ENCODE assay signal across 41 mouse cellular contexts in the genomic region with DNA sequence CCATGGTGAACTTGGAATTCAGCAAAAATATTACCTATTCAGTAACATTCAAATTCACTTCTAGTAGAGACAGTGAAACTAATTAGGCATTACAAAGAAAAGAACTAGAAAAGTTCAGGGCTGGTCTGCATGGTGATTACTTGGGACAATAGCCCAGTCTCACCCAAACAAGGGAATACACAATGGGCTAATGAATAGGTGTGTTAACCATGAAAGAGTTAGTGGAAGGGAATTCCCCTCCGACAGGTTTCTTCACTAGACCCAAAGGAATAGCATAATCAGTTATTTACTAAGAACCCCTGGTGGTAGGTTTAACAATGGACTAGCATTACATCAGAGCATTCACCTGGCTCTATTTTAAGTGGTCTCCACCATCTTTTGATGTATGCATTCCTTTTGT. TPM values are rescaled to one million over a fixed set of nuclear protein-coding genes. Genes with fewer than 3 reads are reported as not detected.
DNase-seq lines count a peak whose midpoint lies in the region; TF ChIP-seq lines count a peak whose summit lies in the region.
"Had no signal": no experiment of that assay in that cellular context is flagged by ENCODE, and none has a peak within 500 bp of the region (broad histone marks: within the 10 kb centered on the region; RNA-seq: fewer than 3 reads in every experiment).

No protein-coding gene starts in this region.

- peak overlapping the region; percentile 75; the same call in 1 of the 2 replicates for H3K27ac ChIP-seq in spleen, adult 2 months (ENCODE audit: insufficient read depth, low read length)
- H3K27ac ChIP-seq in macrophage: peak overlapping the region; percentile 59; the same call in 1 of the 2 replicates
- H3K27ac ChIP-seq: hindbrain, embryonic 14.5 days; intestine, embryonic 15.5 days; layer of hippocampus, adult 2 months; liver, embryonic 13.5 days; neural tube, embryonic 15.5 days had no signal

- TF ChIP-seq CTCF in spleen, adult 2 months (IDR thresholded peaks at IDR 0.05; ENCODE audit: extremely low read depth, insufficient read depth, insufficient read length, insufficient replicate concordance): no peak

- H3K4me1 ChIP-seq in spleen, adult 2 months (ENCODE audit: control insufficient read depth, insufficient read depth, insufficient read length): peaks cover 3% of the 10 kb centered on the region; the same call in 1 of the 2 replicates
- H3K4me1 ChIP-seq: heart, embryonic 12.5 days; intestine, embryonic 15.5 days; neural tube, embryonic 15.5 days had no signal

- H3K36me3 ChIP-seq in spleen, adult 2 months (ENCODE audit: control insufficient read depth, insufficient read depth, low read length): peaks cover 2% of the 10 kb centered on the region
- H3K36me3 ChIP-seq in macrophage (ENCODE audit: inconsistent target): no peaks in the 10 kb centered on the region
- H3K36me3 ChIP-seq: G1E; heart, embryonic 12.5 days; intestine, embryonic 15.5 days; liver, embryonic 13.5 days; neural tube, embryonic 15.5 days had no signal

- peaks cover 38% of the 10 kb centered on the region for H3K79me2 ChIP-seq in macrophage (ENCODE audit: inconsistent target)

- TF ChIP-seq POLR2A in spleen, adult 2 months (IDR thresholded peaks at IDR 0.05; ENCODE audit: low read depth, low read length): no peak

- no peak for DNase-seq in spleen, adult 2 months (ENCODE audit: low read depth in 1 of 2, low spot score in 2 of 2)
- no peak for DNase-seq in spleen, adult 18-20 months
- DNase-seq in WW6 (ENCODE audit: low read depth, low spot score): peak; percentile 59
- DNase-seq in gastrocnemius, adult 8-10 months (ENCODE audit: low spot score in 2 of 2): no peak
- no peak for DNase-seq in cerebellum, adult 11-12 months
- DNase-seq in thymus, postnatal 10 days (ENCODE audit: low spot score in 2 of 2): no peak
- DNase-seq: adrenal gland, postnatal 10 days; cerebellum, adult 9-10 months; cerebellum, postnatal 36 days; gastrocnemius, postnatal 36 days; heart, adult 18-20 months; heart, postnatal 4 days; kidney, adult 2 months; kidney, postnatal 36 days; left cerebral cortex, postnatal 4 days; liver, embryonic 13.5 days; lung, adult 18-20 months; midbrain, embryonic 14.5 days; retina, postnatal 1 day; right cerebral cortex, postnatal 14 days; thymus, postnatal 14 days had no signal

- H3K4me3 ChIP-seq in spleen, adult 2 months (ENCODE audit: extremely low read depth, insufficient read depth, insufficient read length): peak overlapping the region; percentile 20; the same call in 1 of the 2 replicates
- no peak overlapping the region for H3K4me3 ChIP-seq in macrophage (ENCODE audit: inconsistent target)
- H3K4me3 ChIP-seq: heart, embryonic 12.5 days; intestine, embryonic 15.5 days; layer of hippocampus, adult 2 months; liver, embryonic 13.5 days; neural tube, embryonic 15.5 days had no signal

- 83% methylated on average over 1 of the region's 1 CpGs for WGBS in spleen, adult 2 months
- WGBS in macrophage (ENCODE audit: missing documents): 100% methylated on average over 1 of the region's 1 CpGs

- H3K27me3 ChIP-seq in spleen, adult 2 months (ENCODE audit: control insufficient read depth, insufficient read depth, low read length): no peaks in the 10 kb centered on the region
- H3K27me3 ChIP-seq: heart, embryonic 12.5 days; intestine, embryonic 15.5 days; liver, embryonic 13.5 days; neural tube, embryonic 15.5 days had no signal

RNA-seq across cellular contexts. Expression of a gene that starts 35.1 kb away (rescaled TPM):
- polyA plus RNA-seq in spleen, adult 2 months (2012; rRNA removed): not detected in 2 replicates
- total RNA-seq in macrophage (2018; cell fraction: chromatin; rRNA removed): not detected
- total RNA-seq in macrophage (2018; cell fraction: cytosol; rRNA removed): not detected
- not detected for total RNA-seq in macrophage (2018; cell fraction: nucleus; rRNA removed)
- polyA plus RNA-seq in macrophage (2018): not detected in 3 replicates
- total RNA-seq in gastrocnemius, adult 8-10 months (2022): not detected
- total RNA-seq: adrenal gland, postnatal 10 days; gastrocnemius, adult 18-20 months; gastrocnemius, postnatal 36 days; heart, adult 18-20 months; heart, postnatal 4 days; layer of hippocampus, adult 2 months; layer of hippocampus, postnatal 14 days; left cerebral cortex, adult 8-10 months; left cerebral cortex, postnatal 4 days; monocyte, adult 5-6 weeks had no signal
- polyA plus RNA-seq: C2C12; embryonic facial prominence, embryonic 11.5 days; forebrain, embryonic 14.5 days; frontal cortex, adult 2 months; G1E; heart, embryonic 12.5 days; heart, postnatal 0 days; hindbrain, embryonic 14.5 days; intestine, embryonic 15.5 days; kidney, adult 2 months; kidney, embryonic 16.5 days; limb, embryonic 14.5 days; liver, embryonic 13.5 days; lung, postnatal 0 days; midbrain, embryonic 14.5 days; neural tube, embryonic 15.5 days; urinary bladder, adult 2 months had no signal

RNA-seq across cellular contexts. Expression of a gene that starts 46.4 kb away (rescaled TPM):
- not detected in 2 replicates for polyA plus RNA-seq in spleen, adult 2 months (2012; rRNA removed)
- total RNA-seq in macrophage (2018; cell fraction: chromatin; rRNA removed): not detected
- total RNA-seq in macrophage (2018; cell fraction: cytosol; rRNA removed): not detected
- not detected for total RNA-seq in macrophage (2018; cell fraction: nucleus; rRNA removed)
- not detected in 3 replicates for polyA plus RNA-seq in macrophage (2018)
- total RNA-seq in gastrocnemius, adult 8-10 months (2022): not detected
- total RNA-seq: adrenal gland, postnatal 10 days; gastrocnemius, adult 18-20 months; gastrocnemius, postnatal 36 days; heart, adult 18-20 months; heart, postnatal 4 days; layer of hippocampus, adult 2 months; layer of hippocampus, postnatal 14 days; left cerebral cortex, adult 8-10 months; left cerebral cortex, postnatal 4 days; monocyte, adult 5-6 weeks had no signal
- polyA plus RNA-seq: C2C12; embryonic facial prominence, embryonic 11.5 days; forebrain, embryonic 14.5 days; frontal cortex, adult 2 months; G1E; heart, embryonic 12.5 days; heart, postnatal 0 days; hindbrain, embryonic 14.5 days; intestine, embryonic 15.5 days; kidney, adult 2 months; kidney, embryonic 16.5 days; limb, embryonic 14.5 days; liver, embryonic 13.5 days; lung, postnatal 0 days; midbrain, embryonic 14.5 days; neural tube, embryonic 15.5 days; urinary bladder, adult 2 months had no signal
